Mouse (Mus musculus) 3134 (cell line): ENCODE measurements at regions not wholly inside any gene's neighbourhood (a gene's known extent, or its start where the extent isn't known, plus 50 kb on each side); places are given as distances from the start of the nearest gene placed in this dataset.

Experiments used
- DNase-seq: peaks from one replicate; pipeline ENCODE4 v3.0.0-alpha.2; 2011; ENCODE audit warnings: low spot score; ENCODE audit not compliant: insufficient read length; ENCODE audit errors: extremely low read depth

DNA sequence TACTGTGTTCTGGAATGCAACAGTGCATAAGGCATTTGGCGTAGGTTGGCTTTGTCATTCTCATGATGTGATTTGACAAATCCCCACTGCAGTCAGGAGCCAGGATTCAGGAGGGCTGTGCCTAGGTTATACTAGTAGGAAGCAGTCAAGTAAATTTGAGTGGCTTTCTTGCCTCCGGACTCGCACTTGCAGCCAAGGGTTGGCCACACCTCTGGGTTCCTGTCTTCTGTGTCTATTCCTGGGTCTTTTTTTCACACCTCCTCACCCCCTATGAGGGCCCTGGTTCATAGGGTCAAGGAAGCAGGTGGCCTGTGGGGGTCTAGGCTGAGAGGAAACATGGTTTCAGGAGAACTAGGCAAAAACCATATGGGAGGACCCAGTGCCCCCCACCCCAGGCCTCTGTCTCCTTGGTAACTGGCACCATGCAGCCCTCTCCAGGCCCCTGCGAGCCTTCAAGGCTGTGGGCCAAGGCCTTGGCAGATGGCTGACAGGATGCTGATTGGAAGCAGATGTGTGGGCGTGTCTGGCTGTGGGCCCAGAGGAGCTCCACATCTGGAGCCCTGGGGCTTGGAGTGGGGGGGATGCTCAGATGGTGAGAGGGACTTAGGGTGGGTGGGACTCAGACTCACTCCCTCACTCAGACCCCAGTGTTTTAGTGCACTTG, 195.7 kb downstream of the Rgs3 start:
- DNase-seq = peak; percentile 76

DNA sequence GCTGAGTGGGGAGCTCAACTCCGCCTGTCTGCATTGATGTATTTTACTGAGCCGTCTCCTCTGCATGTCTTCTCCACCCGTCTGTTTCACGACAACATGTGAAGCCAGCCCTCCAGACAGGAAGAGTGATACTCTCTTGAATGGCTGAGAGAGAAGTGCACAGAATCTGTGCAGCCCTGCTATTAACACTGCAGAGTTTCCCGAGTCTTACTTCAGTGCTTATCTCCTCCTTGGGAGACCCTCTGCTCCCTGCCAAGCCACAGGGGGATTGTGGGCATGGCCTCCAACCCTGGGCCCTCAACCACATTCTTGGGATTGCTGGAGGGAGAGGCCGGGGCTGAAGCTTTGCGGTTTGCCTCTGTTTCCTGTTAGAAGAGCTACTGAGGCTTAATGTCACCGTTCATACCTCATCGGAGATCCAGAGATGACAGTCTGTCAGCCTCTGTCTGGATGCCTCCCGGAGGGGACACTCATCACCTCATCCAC, 197.1 kb downstream of the Rgs3 start:
- peak; percentile 80 for DNase-seq

DNA sequence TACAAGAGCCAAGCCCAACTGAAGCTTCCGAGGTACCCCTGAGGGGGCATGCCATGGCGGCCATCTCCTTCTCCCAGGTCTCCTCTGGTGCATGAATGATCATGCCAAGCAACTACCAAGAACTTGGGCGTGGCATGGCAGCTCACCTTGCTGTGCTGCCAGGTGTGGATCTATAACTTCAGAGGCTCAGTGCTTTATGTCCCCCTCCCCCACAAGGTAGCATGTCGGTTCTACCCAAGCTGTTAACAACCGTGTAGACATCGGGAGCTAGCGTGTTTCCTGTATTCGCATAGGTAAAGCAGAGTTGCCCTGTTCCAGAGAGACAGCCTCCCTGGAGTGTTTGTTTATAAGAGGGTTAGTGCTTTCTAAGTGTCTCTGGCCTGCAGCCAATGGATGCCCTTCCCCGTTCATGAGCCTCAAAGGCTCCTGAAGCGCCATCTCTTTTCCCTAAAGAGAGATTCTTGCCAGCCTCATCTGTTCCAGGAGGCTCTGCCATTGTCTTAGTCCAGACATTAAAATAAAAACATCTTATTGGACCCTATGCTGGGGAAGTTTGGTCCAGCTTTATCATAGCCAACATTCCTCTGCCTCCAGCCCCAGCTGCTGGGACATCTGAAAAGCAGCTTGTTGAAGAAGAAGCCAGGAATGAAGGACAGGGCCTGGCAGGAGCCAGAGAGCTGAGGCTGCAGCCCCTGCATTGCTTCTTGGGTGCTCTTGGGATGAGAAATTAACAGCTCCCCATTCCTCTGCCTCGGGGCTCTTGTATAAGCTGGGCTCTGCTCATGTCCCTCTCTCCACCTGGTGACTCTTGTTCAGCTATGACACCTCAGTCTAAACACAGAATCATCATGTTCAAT, 201.3 kb downstream of the Rgs3 start:
- no peak for DNase-seq

DNA sequence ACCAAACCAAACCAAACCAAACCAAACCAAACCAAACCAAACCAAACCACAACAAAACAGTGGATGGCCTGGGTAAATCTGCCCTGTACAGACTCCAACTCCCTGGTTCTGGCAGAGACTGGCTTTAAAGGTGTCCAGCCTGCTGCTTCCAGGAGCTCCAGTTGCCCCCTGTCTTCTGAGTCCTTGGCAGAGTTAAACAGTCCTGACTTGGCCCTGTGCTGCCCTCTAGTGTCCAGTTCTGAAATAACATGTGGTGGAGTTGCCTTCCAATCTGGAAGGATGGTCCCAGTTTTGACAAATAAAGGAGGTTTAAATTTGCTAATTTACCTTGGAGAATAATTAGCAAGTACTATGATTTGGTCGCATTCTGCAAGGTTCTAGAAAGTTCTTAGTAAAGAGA, 202.0 kb downstream of the Rgs3 start:
- peak; percentile 47 for DNase-seq

DNA sequence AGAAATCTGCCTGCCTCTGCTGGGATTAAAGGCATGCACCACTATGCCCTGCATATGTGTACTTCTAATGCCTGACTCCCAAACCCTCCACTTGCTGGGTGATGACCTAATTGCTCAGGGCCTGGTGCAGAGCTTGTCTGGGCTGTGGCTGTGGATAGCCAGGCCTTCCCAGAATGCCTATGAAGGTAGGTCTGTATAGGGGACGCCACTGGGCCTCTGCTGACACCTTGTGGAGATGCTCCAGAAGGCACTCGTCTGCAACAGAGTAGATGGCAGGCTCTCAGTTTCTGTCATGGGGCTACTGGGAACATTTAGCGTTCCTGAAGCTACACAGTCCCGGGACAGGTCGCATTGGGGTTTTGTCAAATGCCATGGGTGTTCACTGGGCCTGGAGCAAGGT, 201.4 kb upstream of the Zfp618 start:
- peak; percentile 60 for DNase-seq

DNA sequence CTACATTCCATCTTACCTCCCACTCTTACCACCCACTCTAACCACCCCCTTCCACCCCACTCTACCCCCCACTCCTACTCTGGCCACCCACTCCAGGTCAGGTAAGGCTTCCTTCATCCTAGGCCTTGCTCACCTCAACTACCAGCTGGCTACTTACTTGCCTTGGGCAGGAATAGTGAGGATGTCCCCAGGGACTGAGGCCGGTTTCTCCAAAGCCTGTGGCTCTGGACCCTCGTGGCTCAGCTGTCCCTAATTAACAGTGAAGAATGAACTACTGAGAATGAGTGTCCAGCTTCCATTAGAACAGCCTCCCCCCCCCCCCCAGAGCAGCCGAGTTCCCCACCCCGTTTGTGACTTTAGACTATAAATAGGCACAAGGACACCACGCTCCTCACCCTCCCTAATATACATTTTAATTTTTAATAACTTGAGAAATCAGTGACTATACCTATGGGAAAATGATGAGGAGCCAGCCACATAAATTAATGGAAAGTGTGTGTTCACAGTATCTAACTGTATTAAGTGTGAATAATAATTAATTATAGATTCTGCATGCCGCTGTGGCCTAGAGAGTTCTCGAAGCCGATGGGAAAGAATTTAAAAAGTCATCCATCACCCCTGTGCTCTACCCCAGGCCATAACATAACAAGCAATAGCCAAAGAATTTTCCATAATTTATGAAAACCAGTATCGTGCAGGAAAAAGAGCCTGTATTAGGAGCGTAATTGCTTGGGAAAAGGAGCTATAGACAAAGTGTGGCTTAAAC, 195.7 kb upstream of the Zfp618 start:
- no peak for DNase-seq

DNA sequence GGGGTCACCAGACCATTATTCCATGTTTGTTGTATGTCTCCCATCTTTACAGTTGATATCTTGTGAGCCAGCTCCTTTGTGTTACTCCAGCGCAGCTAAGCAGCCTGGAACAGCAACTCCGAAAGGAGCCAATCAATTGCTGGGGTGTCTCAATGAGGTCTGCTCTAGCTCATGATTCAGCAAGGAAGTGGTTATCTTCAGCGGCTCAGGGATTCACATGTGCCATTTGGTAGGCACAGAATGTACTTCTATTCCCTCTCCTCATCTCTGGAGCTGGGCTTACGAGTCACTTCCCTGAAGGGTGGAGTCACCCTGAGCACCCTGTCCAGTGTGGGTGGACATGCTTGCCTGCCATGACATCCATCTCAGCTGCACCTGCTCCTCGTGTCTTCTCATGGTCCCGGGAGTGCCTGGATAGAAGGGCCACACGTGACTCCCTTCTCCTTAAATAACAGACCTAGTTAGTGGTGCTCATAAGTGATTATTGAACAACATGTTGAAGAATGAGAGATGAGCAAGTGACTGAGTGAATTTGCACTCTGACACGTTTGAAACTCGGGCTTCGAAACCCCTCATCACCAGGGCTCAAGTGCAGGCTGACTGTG, 190.3 kb upstream of the Zfp618 start:
- DNase-seq = no peak

DNA sequence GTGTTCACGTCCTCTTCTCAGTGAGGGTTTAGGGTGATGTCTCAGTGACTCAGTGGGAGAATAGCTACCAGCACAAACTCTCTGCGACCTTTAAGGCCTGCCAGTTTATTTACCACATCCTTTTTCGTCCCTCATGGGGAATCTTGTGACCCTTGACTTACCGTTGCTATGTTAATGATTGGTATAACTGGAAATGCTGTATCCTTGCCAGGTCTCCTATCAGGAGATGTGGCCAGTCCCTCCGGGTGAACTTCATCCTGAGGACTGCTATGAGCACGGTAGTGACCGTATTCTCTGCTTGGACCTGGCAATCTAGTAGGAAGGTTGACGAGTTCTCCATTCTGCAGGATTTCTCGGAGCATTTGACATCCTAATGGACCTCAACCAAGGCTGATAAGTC, 188.5 kb upstream of the Zfp618 start:
- no peak for DNase-seq

DNA sequence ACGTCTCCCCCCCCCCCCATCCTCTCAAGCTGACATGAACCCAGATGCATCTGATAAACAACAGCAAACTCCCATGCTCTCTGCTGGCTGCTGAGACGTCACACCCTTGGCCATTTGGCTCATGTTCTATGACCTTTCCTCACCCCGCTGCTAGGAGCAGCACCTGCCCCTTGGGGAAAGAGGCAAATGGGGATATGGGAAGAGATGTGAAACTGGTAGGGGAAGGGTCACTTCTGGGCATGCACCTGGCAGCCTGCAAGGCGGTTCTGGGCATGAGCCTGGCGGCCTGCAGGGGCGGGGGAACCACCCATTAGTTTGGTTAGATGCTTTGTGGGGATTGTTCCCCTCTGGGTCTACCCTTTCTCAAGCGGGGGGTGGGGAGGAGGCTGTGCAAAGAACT, 187.9 kb upstream of the Zfp618 start:
- DNase-seq = no peak

DNA sequence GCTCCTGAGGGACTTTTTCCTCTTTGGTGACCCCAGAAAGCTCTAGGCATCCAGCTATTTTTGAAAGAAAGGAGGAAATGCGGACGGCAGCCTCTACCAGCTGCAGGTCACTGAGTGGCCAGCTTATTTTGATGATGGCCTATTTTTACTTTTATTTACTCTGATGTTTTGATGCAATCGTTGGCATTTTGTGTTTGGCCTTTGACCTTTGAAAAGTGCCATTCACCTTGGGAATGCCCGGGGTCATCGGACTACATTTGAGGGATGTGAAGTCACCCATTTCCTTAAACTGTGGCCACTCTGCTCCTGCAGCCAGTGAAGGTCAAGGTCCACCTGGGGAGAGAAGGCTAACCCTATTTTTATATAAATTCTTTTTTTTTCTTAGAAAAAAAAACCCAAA, 186.8 kb upstream of the Zfp618 start:
- no peak for DNase-seq

DNA sequence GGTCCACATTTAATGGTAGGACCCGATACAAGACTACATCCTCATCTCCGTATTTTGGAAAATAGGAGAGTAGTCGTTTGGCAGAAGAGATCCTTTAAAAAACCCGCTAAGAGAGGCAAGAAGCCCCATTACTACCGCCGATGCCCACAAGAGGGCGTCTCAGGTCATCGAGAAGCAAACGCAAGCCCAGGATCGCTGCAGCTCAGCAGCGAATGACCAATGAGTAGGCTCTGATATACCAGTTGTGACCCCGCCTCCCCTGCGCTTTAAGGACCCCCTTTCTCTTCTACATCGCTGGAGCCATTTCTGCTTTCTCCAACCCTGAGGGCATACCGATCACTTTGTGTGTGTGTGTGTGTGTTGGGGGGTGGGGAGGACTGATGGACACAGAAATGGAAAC, 185.0 kb upstream of the Zfp618 start:
- peak; percentile 26 for DNase-seq

DNA sequence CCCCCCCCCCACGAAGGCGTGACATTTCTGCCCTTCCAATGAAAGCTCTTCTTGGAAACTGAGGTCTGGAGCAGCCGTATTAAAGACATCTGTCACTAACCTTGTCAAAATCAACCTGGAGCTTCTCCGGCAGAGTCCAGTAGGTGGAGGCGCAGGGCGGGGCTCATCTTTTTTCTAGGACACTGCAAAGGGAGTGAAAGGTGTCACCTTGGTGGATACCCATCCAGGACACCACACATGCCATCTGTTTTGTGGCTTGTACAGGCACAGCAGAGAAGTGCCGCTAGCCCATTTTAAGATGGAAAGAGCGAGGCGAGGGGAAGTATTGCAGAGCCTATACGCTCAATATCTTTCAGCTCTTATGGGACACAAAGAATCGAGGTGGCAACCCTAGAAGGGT, 184.5 kb upstream of the Zfp618 start:
- no peak for DNase-seq

DNA sequence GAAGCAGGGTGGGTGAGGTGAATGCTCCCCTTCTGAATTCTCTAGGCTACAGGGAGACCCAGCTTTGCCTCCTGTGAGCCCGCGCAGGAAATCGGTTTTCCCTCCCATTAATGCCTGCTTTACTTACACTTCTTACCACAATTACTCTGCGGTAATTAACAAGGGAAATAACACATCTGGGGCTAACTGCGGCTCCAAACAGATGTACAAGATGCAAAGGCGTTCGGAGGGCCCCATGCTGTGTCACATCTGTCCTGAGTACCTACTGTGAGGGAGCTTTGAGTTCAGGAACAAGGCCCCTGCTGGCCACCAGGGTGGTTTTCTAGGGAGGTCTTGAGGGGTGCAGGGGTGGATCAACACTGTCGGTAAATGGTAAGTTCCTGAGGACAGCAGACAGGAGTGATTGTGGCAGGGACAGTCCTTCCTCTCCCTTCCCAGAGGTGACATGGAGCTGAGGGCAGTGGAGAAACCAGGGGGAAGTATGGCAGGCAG, 184.0 kb upstream of the Zfp618 start:
- DNase-seq = no peak

DNA sequence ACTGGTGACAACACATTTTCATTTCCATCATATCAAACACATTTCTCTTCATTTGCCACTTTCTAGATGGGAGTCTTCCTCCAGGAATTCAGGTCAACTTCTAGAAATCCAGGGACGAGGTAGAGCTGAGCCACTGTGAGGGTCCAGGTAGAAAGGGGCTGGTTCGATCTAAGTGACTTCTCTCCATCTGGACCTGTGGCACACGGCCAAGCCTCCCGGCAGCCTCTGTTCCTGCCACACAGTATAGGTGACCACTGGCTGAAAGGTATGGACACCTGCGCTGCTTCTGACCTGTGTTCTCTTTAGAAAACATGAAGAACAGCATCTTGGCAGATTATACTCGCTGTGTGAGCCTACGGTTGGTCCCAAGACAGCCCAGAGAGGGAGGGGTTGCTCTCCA, 179.7 kb upstream of the Zfp618 start:
- DNase-seq = no peak

DNA sequence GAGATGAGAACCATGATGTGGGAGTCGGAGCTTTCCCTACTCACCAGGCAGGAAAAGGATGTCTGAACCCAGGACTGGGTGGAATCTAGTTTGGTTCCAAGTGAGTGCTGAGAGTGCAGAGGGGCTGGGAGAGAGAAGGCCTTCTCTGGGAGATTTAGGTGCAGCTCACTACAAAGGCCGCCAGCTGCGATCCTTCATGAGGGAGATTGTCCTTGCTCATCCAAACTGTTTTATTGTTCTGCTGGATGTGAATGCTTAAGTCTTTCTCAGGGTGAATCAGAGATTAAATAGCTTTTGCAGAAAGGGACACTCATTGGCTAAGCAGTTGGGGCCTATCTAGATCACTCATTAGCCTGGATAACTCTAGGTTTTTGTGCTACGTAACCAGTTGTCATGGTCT, 175.7 kb upstream of the Zfp618 start:
- no peak for DNase-seq

DNA sequence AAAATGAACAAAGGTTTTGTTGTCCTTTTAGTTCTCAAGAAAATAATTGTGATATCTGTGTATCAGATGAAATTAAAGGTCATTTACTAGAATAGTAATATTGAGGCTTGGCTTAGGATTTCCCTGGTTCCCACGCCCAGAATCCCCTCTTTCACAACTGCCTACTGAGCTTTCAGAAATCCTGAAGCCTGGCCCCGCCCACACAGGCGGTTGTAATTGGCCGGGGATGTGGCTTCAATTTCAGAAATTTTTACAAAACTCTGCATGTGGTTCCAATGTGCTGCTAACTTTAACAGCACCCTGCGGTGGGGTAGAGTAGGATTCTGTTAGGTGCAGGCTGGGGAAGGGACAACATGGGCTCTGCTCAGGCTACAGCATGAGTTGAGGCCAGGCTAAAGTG, 171.8 kb upstream of the Zfp618 start:
- DNase-seq = no peak

DNA sequence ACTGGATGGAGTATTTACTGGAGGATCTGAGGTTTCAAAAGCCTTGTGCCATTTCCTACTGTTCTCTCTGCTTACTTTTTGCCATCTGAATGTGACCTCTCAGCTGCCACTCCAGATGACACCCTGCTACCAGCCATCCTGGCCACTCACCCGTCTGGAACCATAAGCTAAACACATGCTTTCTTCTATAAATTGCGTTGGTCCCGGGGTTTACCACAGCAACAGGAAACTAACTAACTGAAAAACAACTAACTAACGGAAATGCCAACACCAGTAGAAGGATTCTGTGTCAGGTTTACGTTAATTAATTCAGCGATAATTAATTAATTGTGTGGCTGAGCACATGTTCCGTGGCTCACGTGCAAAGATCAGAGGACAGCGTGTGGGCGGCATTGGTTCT, 169.8 kb upstream of the Zfp618 start:
- DNase-seq = no peak

DNA sequence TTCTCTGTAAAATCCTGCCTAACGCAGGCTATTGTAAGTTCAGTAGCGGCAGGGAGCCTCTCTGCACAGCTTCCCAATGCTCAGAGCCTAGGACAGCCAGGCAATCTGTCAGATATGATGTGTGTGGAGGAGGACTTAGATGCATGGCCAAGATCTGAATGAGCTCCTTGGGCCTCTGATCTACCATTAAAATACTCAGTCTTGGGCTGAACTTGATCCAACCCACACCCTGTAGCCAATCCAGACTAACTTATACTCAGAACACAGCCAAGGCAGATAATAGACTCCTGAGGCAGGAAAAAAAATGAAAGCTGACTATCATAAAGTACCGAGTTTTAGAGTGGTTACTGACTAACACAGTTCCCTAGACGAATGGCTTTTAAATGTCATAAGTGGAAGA, 165.4 kb upstream of the Zfp618 start:
- no peak for DNase-seq

DNA sequence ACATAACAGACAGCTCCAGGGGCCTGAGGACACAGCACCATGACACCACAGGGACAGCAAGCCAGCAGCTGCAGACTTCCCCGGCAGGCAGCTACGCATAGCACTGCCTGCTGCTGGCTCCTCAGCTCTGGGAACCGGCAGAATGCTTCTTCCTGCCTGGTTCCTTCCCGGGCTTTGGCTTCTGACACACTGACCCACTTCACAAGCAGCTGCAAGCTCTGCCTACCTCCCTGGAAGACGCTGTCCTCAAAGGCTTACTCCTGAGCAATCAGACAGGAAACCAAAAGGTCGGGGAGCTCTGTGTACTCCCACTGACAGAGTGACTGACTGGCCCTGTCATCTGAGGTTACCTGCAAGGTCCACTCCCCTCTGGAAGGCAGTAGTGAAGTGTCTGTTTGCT, 159.5 kb upstream of the Zfp618 start:
- DNase-seq = no peak

DNA sequence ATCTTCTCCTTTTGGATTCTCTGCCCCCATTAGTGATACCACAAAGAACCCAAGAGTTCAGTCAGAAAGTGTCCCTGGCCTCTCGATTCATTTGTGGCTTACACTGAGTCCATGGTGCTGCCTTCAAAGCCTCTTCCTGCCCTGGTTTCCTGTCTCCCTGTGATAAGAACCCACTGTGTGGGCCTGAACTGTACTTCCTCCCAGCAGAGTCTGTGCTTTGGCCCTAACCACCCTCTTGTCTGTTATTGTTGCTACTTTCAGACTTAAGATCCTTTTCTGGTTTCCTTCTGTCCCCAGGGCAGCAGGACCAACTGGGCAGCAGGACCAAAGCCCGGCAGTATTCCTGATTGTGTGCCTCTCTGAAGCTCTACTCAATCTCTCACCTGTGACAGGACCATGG, 158.6 kb upstream of the Zfp618 start:
- DNase-seq = no peak
